Mouse (Mus musculus) midbrain, embryonic 11.5 days (tissue): Measurements from ENCODE around the gene Dpt. TPM values are rescaled to one million over a fixed set of nuclear protein-coding genes. Genes with fewer than 3 reads are reported as not detected.
"Not testable (repeated sequence)": the region's sequence is repeated elsewhere in the genome, so short reads cannot be mapped to it uniquely, and the experiment has no call there.

Experiments
- ATAC-seq: fragments of 200-750 bp; cut with Nextera tagmentation; 2 replicates; pipeline ENCODE4 v1.8.0; 2017; ENCODE audit warnings: moderate TSS enrichment, moderate library complexity; ENCODE audit not compliant: low FRiP score
- DNase-seq: peaks from one replicate; pipeline ENCODE4 v3.0.0; 2015; ENCODE audit warnings: low spot score; ENCODE audit errors: missing footprints
- H3K27ac ChIP-seq: fragments of 300-500 bp; sonication (generic); 2 replicates; pipeline ENCODE4 v1.5.1; 2014; ENCODE audit warnings: low read depth, low read length
- H3K27me3 ChIP-seq: fragments of 300-500 bp; sonication (generic); 2 replicates; pipeline ENCODE4 v1.6.1; 2014; ENCODE audit warnings: mild to moderate bottlenecking, low read length, moderate library complexity, mixed read lengths; ENCODE audit not compliant: control insufficient read depth, insufficient read depth
- H3K36me3 ChIP-seq: fragments of 300-500 bp; sonication (generic); 2 replicates; pipeline ENCODE4 v1.6.1; 2014; ENCODE audit warnings: mild to moderate bottlenecking, low read length, moderate library complexity, mixed read lengths; ENCODE audit not compliant: control insufficient read depth, insufficient read depth
- H3K4me1 ChIP-seq: fragments of 300-500 bp; sonication (generic); 2 replicates; pipeline ENCODE4 v1.6.1; 2014; ENCODE audit warnings: low read length; ENCODE audit not compliant: control insufficient read depth, insufficient read depth
- H3K4me2 ChIP-seq: fragments of 300-500 bp; sonication (generic); 2 replicates; pipeline ENCODE4 v1.6.1; 2014; ENCODE audit warnings: mild to moderate bottlenecking, moderate library complexity
- H3K4me3 ChIP-seq: fragments of 300-500 bp; sonication (generic); 2 replicates; pipeline ENCODE4 v1.5.1; 2014; ENCODE audit warnings: low read depth, low read length
- H3K9ac ChIP-seq: fragments of 300-500 bp; sonication (generic); 2 replicates; pipeline ENCODE4 v1.6.1; 2014; ENCODE audit warnings: low read length
- H3K9me3 ChIP-seq: fragments of 300-500 bp; sonication (generic); 2 replicates; pipeline ENCODE4 v1.6.1; 2016; ENCODE audit warnings: low read length; ENCODE audit not compliant: control insufficient read depth
- WGBS: fragments of 180-500 bp; shearing (Covaris S2); extraction: QIAGEN DNeasy Blood & Tissue Kit; methylation state at CpG from one replicate; pipeline ENCODE4 v1.1.7; 2014; 5-methylcytosine and 5-hydroxymethylcytosine counted together
- polyA plus RNA-seq: library from polyadenylated mRNA; unstranded; fragments of >200 nt; fragmentation: Nextera tagmentation; extraction: Ambion mirVana; gene quantifications from 2 replicates; pipeline ENCODE4 v1.2.1, GENCODE M21; 2014

The Dpt gene
- polyA plus RNA-seq, 1 experiment from 2014 or later: not detected

DNA sequence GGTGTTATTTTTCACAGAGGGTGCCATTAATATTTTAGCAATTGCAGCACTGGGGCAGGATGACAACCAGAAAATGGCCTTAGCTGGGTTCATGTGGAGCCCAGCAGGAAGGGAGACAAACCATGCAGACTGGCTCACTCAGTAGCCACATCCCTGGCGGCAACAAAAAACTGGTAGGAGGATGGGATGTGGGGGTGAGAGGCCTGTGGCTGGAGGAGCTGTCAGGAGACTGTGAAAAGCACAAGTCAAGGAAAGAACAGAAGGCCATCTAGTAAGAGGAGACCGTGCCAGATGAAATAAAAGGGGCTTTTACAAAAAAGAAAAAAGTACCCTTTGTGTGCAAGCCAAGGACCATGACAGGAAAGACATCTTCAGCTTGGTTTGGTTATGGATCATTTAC lies 28.5 kb downstream of the Dpt start:
- Histone ChIP-seq H3K36me3 (no peaks in the 10 kb centered on the region), H3K9me3 (no peaks in the 10 kb centered on the region), H3K4me1 (no peaks in the 10 kb centered on the region), H3K4me2 (no peak overlapping the region), H3K27me3 (no peaks in the 10 kb centered on the region), H3K4me3 (no peak overlapping the region), H3K9ac (no peak overlapping the region), H3K27ac (no peak overlapping the region)
- WGBS: 44% methylated on average over 2 of the region's 2 CpGs
- no peak for DNase-seq
- 0 out of 2 replicates have a peak, but pooled peaks have one; percentile 38 for ATAC-seq

DNA sequence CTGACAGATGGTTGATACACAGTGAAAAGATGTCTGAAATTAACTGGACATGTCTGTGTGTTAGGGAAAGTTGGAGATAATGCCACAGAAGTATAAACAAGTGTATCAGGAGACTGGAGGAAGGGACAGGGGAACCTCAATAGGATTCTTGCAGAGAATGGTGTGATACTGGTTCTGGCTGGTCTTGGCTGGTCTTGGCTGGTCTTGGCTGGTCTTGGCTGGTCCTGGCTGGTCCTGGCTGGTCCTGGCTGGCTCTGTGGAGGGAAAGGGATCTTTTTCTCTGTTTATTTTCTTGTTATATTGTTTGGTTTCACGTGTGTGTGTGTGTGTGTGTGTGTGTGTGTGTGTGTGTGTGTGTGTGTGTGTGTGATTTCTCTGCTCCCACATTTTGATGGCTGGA lies 33.4 kb downstream of the Dpt start:
- Histone ChIP-seq H3K4me1 (no peaks in the 10 kb centered on the region), H3K4me2 (no peak overlapping the region), H3K9me3 (no peaks in the 10 kb centered on the region), H3K36me3 (no peaks in the 10 kb centered on the region), H3K4me3 (no peak overlapping the region), H3K9ac (no peak overlapping the region), H3K27me3 (no peaks in the 10 kb centered on the region), H3K27ac (no peak overlapping the region)
- ATAC-seq (no peak), DNase-seq (no peak)
- WGBS: 50% methylated on average over 1 of the region's 1 CpGs

DNA sequence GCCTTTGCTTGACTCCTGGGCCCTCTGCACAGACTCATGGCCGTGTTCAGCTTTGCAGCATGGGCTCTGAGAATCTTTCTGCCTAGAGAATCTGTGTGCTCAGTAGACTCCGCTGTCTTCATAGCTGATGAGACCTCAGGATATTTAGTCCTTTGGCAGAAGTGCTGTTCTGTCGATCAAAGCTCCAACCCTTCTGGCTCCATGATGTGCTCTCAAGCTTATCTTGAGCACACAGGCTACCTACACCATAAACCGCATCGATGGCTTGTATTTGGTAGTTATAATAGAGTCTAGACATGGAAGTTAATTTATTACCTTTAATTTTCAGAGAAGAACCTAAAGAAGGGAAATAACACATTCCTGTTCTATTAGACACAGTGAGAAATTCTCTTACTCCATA lies 36.0 kb downstream of the Dpt start:
- no peak overlapping the region for H3K27ac ChIP-seq
- no peaks in the 10 kb centered on the region for H3K36me3 ChIP-seq
- no peak for ATAC-seq
- WGBS: 89% methylated on average over 5 of the region's 5 CpGs
- no peak overlapping the region for H3K4me2 ChIP-seq
- no peaks in the 10 kb centered on the region for H3K4me1 ChIP-seq
- DNase-seq: no peak
- H3K27me3 ChIP-seq: no peaks in the 10 kb centered on the region
- H3K9me3 ChIP-seq: no peaks in the 10 kb centered on the region
- no peak overlapping the region for H3K9ac ChIP-seq
- no peak overlapping the region for H3K4me3 ChIP-seq

DNA sequence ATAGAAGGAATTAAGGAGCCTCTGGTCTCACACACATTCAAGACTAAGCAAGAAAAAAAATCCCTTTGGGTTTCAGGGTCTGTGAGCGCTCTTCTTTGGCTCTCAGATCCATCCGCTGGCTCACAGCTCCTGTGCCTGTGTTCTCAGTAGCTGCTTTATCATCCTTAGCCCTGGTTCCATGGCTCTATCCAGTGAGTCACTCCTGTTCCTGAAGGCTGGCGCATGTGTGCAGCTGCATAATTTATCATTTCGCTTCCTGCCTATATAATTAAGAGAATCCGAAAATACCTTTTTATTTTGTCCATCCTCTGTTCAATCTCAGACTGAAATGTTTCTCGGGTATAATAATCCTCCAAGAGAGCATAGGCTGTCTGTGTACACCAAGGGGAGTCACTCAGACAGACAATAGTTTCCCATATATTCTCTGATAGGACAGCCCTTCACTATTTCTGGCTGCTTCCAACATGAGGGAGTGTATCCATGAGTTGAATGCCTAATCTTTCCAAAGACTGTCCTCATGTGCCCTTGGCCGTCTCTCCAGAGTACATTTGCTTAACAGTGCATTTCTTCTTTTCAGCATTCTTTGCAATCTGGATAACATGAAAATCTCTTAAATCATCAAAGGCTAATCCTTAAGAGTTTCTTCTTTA lies 52.3 kb downstream of the Dpt start:
- WGBS: 93% methylated on average over 7 of the region's 7 CpGs
- H3K9ac ChIP-seq: no peak overlapping the region
- no peaks in the 10 kb centered on the region for H3K4me1 ChIP-seq
- no peak overlapping the region for H3K4me3 ChIP-seq
- no peak overlapping the region for H3K4me2 ChIP-seq
- ATAC-seq (no peak), DNase-seq (no peak)
- no peaks in the 10 kb centered on the region for H3K36me3 ChIP-seq
- H3K27ac ChIP-seq: no peak overlapping the region
- no peaks in the 10 kb centered on the region for H3K27me3 ChIP-seq
- no peaks in the 10 kb centered on the region for H3K9me3 ChIP-seq

DNA sequence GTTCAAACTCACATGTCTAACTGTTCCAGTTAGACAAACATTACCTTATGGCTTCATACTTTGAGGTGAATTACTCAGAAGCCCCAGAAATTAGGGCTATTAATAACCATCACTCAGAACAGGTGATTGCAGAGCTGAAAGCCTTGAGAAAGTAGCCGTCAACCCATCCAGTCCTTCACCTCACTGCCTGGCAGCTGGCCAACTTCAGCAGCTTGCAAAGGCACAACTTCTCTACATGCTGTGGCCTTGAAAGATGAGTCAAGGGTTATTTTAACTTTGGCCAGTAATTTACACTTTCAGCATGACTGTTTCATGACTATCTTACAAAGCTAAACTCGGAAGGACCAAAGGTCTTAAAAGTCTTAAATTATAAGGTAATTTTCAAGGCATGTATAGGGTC lies 59.3 kb downstream of the Dpt start:
- not testable (repeated sequence) for H3K4me3 ChIP-seq, ATAC-seq, H3K9ac ChIP-seq, H3K9me3 ChIP-seq, H3K27me3 ChIP-seq, H3K27ac ChIP-seq, H3K4me1 ChIP-seq, DNase-seq, H3K4me2 ChIP-seq, H3K36me3 ChIP-seq
- 91% methylated on average over 2 of the region's 2 CpGs for WGBS

DNA sequence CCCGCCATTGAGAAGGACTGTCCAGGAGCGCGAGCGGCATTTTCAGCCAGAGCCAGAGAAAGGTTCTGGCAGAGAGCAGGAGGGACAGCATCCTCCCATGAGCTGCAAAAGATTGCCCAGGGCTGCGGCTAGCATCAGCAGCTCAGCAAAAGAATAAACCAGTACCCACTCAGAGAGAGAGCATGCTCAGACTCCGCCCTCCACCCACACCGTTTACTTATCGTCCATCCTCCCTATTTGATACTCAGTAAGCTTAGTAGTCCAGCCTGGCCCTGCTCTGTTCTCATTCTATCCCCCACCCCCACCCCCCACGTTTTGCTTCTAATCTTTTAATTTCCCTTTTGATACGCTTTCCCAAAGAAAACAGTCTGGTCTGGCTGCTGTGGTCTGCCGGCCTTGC lies 63.5 kb downstream of the Dpt start:
- ATAC-seq (peak; percentile 59; the same call in 1 of the 2 replicates), DNase-seq (no peak)
- Histone ChIP-seq H3K27me3 (no peaks in the 10 kb centered on the region), H3K27ac (no peak overlapping the region), H3K9me3 (no peaks in the 10 kb centered on the region), H3K4me3 (no peak overlapping the region), H3K36me3 (no peaks in the 10 kb centered on the region), H3K9ac (no peak overlapping the region), H3K4me1 (no peaks in the 10 kb centered on the region), H3K4me2 (no peak overlapping the region)
- 71% methylated on average over 11 of the region's 11 CpGs for WGBS

DNA sequence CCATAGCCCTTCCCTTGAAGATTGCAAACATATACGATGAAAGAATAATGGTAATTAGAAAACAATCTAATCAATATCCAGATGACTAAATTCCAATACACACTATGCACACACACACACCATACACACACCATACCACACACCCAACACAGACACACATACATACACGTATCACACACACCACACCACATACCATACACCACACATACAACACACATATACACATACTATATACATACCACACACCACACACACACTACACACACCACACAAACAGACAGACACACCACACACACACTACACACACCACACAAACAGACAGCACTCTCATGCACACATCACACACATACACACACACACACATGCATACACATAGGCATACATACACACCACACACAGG lies 64.3 kb downstream of the Dpt start:
- H3K4me1 ChIP-seq: no peaks in the 10 kb centered on the region
- no peak overlapping the region for H3K4me2 ChIP-seq
- H3K9me3 ChIP-seq: no peaks in the 10 kb centered on the region
- H3K27me3 ChIP-seq: no peaks in the 10 kb centered on the region
- 87% methylated on average over 2 of the region's 2 CpGs for WGBS
- H3K9ac ChIP-seq: no peak overlapping the region
- no peak overlapping the region for H3K4me3 ChIP-seq
- H3K27ac ChIP-seq: no peak overlapping the region
- DNase-seq (no peak), ATAC-seq (no peak)
- no peaks in the 10 kb centered on the region for H3K36me3 ChIP-seq

DNA sequence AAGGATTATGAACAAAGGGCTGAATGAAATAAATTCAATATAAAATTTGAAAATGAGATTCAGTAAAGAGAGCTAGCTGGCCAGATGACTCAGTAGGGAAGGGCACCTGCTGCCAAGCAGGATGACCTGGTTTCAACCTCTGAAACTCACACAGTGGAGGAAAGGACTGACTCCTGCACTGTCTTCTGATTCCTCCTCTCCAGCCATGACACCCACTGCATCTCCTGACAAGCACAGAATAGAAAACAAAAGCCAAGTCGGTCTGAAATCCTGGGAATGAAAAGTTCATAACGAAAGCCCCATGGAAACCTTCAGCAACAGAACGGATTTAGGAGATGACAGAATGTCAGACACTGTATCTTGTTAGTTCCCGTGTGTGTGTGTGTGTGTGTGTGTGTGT lies 65.1 kb downstream of the Dpt start:
- H3K4me3 ChIP-seq: no peak overlapping the region
- no peaks in the 10 kb centered on the region for H3K4me1 ChIP-seq
- H3K27me3 ChIP-seq: no peaks in the 10 kb centered on the region
- H3K9me3 ChIP-seq: no peaks in the 10 kb centered on the region
- no peak overlapping the region for H3K4me2 ChIP-seq
- H3K27ac ChIP-seq: no peak overlapping the region
- no peak overlapping the region for H3K9ac ChIP-seq
- 83% methylated on average over 4 of the region's 4 CpGs for WGBS
- ATAC-seq (no peak), DNase-seq (no peak)
- no peaks in the 10 kb centered on the region for H3K36me3 ChIP-seq

DNA sequence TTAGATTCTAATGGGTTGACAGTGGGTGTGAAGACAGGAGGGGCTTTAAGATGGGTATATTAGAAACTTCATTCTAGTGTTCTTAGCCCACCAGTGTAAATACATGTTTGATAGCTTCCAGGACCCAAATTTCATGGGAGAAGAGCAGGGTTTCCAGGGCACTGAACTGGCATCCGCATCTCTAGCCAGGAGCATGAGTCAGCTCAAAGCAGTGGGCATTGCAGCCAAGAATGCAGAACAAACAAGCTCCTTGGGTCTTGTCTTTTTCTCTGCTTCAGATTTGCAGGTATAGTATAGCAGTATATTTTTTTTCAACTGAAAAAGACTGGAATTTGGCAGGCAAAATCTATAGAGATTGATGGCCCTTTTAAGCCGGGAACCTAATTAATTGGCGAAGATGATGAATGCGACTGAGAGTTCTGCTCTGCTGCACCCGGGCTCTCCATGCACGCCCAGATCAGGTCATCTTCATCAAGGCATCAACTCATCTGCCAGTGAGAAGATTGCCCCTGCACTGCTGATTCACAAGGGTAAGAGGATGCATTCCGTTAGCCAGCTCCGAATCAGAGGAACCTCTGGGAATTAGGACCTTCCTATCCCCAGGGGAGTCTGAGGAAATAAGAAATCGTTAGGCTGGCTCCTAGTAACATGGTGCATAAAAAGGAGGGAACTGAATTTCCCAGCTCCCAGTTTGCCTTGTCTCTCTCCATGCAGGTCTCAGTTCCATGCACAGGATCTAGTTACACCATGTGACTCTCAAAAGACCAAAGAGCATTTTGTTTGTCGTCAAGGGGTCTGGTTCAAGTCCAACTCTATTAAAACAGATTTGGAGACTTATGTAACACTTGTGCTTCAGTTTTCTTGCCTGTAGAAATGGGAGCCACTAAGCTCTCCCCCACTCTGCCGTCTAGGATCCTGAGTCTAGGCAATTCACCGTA lies 66.8 kb downstream of the Dpt start:
- 73% methylated on average over 12 of the region's 12 CpGs for WGBS
- Histone ChIP-seq H3K9ac (no peak overlapping the region), H3K9me3 (no peaks in the 10 kb centered on the region), H3K36me3 (no peaks in the 10 kb centered on the region), H3K4me3 (no peak overlapping the region), H3K27me3 (no peaks in the 10 kb centered on the region), H3K27ac (no peak overlapping the region), H3K4me1 (no peaks in the 10 kb centered on the region), H3K4me2 (no peak overlapping the region)
- no peak for DNase-seq
- ATAC-seq: no peak
